Mouse (Mus musculus) E14TG2a.4 (cell line): ENCODE data around the gene Camsap2.

Experiments
- CTCF ChIP-seq: conservative IDR thresholded peaks from 2 replicates; pipeline ENCODE4 v1.5.1; 2014; ENCODE audit warnings: low read length
- NANOG ChIP-seq: IDR thresholded peaks from 2 replicates; pipeline ENCODE4 v1.6.1; 2014; ENCODE audit warnings: borderline replicate concordance, low read length, mixed read lengths
- POU5F1 ChIP-seq: IDR thresholded peaks from 2 replicates; pipeline ENCODE4 v1.6.1; 2014; ENCODE audit warnings: low read length, borderline replicate concordance

DNA sequence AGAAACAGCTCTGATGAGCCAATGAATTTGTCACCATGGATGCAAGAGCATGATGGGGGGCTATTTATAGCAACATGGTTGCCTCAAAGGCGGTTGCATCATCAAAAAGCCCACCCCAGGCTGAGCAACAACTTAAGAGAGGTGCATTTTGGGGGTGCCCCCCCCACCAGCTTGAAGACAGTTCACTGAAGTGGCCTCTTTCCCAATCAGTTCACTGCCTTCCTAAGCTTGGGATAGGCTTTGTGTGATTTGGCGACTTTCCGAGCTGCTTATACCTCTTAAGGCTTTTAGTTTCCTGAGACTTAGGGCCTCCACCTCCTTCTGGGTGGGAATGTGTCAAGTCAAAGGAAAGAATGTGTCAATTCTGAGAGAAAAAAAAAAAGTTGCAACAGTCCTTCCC, 20.1 kb upstream of the Camsap2 start:
- TF ChIP-seq CTCF, result no peak
- TF ChIP-seq NANOG, result no peak
- no peak for TF ChIP-seq POU5F1
